Mouse (Mus musculus) midbrain, embryonic 13.5 days (tissue): ENCODE measurements around the gene Olfr543. TPM values are rescaled to one million over a fixed set of nuclear protein-coding genes. Genes with fewer than 3 reads are reported as not detected.
"Not testable (repeated sequence)": the region's sequence is repeated elsewhere in the genome, so short reads cannot be mapped to it uniquely, and the experiment has no call there.

Experiments
- ATAC-seq: fragments of 200-750 bp; cut with Nextera tagmentation; 2 replicates; pipeline ENCODE4 v1.8.0; 2017; ENCODE audit warnings: mild to moderate bottlenecking, moderate TSS enrichment, moderate library complexity
- H3K27ac ChIP-seq: fragments of 300-500 bp; sonication (generic); 2 replicates; pipeline ENCODE4 v1.5.1; 2015; ENCODE audit warnings: inconsistent platforms, mild to moderate bottlenecking, moderate library complexity
- H3K27me3 ChIP-seq: fragments of 300-500 bp; sonication (generic); 2 replicates; pipeline ENCODE4 v1.6.1; 2015; ENCODE audit warnings: mild to moderate bottlenecking, inconsistent platforms
- H3K36me3 ChIP-seq: fragments of 300-500 bp; sonication (generic); 2 replicates; pipeline ENCODE4 v1.6.1; 2015; ENCODE audit warnings: mild to moderate bottlenecking, inconsistent platforms
- H3K4me1 ChIP-seq: fragments of 300-500 bp; sonication (generic); replicated peaks from 2 replicates; pipeline ENCODE4 v1.6.1; 2015; ENCODE audit warnings: inconsistent platforms
- H3K4me2 ChIP-seq: fragments of 300-500 bp; sonication (generic); replicated peaks from 2 replicates; pipeline ENCODE4 v1.6.1; 2015; ENCODE audit warnings: moderate library complexity, mild to moderate bottlenecking, inconsistent platforms
- H3K4me3 ChIP-seq: fragments of 300-500 bp; sonication (generic); replicated peaks from 2 replicates; pipeline ENCODE4 v1.5.1; 2015; ENCODE audit warnings: mild to moderate bottlenecking, inconsistent platforms
- H3K9ac ChIP-seq: fragments of 300-500 bp; sonication (generic); replicated peaks from 2 replicates; pipeline ENCODE4 v1.6.1; 2015; ENCODE audit warnings: mild to moderate bottlenecking, inconsistent platforms
- H3K9me3 ChIP-seq: fragments of 300-500 bp; sonication (generic); 2 replicates; pipeline ENCODE4 v1.6.1; 2016; ENCODE audit warnings: mild to moderate bottlenecking, inconsistent platforms
- WGBS: fragments of 180-500 bp; shearing (Covaris S2); methylation state at CpG from one replicate; pipeline ENCODE4 v1.1.7; 2015; 5-methylcytosine and 5-hydroxymethylcytosine counted together
- polyA plus RNA-seq: library from polyadenylated mRNA; unstranded; fragments of >200 nt; fragmentation: Nextera tagmentation; extraction: Ambion mirVana; gene quantifications from 2 replicates; pipeline ENCODE4 v1.2.1, GENCODE M21; 2015

The Olfr543 gene
- polyA plus RNA-seq, 1 experiment from 2014 or later, result 0.55 TPM

DNA sequence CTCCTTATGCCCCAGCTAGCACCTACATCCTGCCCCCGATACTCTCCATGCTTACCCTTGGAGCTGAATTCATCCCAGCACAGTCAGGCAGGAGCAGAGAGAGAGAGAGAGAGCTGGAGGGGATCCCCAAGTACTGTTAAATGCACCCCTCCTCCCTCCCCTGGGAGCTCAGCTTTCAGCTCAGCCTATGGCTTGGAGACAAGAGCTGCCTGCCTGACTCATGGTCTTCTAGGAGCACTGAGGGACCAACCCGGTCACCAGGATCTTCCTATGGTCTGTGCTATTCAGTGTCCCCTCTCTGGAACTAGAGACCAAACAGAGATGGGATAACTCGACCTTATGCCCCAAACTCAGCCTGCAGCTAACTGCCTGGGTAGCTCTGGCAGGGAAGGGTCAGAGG is 18.0 kb upstream of the Olfr543 start, which contains the start of gene Olfr545:
Gene Olfr545, minus strand, starts transcription at position 101 of the 400 bp plus-strand sequence.
- no peak within 1 kb of the TSS for H3K4me2 ChIP-seq
- H3K9me3 ChIP-seq, result no peaks in the 10 kb centered on the region
- H3K4me3 ChIP-seq, result no peak within 1 kb of the TSS
- no peak within 1 kb of the TSS for H3K27ac ChIP-seq
- no peaks in the 10 kb centered on the region for H3K4me1 ChIP-seq
- H3K36me3 ChIP-seq, result no peaks in the 10 kb centered on the region
- no peak within 1 kb of the TSS for H3K9ac ChIP-seq
- H3K27me3 ChIP-seq, result no peaks in the 10 kb centered on the region
- WGBS, result 64% methylated on average over 3 of the region's 3 CpGs
- no peak for ATAC-seq

DNA sequence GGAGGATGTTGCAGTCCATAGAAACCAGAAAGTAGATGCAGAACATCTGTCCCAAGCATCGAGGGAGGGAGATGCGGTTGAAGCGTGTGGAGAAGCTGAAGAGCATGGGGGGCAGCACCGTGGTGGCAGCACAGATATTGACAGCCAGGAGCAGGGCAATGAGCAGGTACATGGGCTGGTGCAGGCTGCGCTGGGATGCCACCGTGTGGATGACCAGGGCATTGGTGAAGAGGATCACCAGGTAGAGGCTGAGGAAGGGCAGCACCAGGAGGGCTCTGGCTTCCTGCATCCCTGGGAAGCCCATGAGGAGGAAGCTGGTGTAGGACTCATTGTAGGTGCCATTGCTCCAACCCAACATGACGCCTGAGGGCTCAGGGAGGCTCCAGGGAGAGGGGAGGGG is 12.9 kb upstream of the Olfr543 start:
- H3K27ac ChIP-seq, H3K9ac ChIP-seq, H3K4me2 ChIP-seq, H3K36me3 ChIP-seq, H3K4me1 ChIP-seq, H3K27me3 ChIP-seq, H3K9me3 ChIP-seq, ATAC-seq, H3K4me3 ChIP-seq: not testable (repeated sequence)
- 54% methylated on average over 7 of the region's 7 CpGs for WGBS

DNA sequence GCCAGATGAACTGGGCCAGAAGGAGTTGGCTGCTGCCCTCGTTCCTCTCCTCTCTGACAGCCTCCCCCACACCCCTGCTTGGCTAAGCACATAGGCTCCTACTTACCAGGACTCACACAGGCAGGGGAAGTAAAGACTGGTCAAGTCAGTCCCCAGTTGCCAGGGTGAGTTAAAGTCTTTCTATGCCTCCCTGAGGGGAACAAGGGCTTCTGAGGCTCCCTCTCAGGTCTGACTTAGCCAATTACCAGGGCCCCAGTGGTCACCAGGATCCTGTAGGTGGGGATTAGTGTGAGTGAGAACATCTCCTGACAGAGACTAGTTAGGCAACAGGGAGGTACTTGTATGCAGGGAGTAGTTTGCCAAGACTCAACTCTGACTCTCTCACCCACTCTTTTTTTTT is 6.7 kb upstream of the Olfr543 start, which contains the start of gene Olfr544:
Gene Olfr544, minus strand, starts transcription at position 153 of the 400 bp plus-strand sequence.
- no peaks in the 10 kb centered on the region for H3K4me1 ChIP-seq
- WGBS, result 42% methylated on average over 1 of the region's 1 CpGs
- no peak for ATAC-seq

DNA sequence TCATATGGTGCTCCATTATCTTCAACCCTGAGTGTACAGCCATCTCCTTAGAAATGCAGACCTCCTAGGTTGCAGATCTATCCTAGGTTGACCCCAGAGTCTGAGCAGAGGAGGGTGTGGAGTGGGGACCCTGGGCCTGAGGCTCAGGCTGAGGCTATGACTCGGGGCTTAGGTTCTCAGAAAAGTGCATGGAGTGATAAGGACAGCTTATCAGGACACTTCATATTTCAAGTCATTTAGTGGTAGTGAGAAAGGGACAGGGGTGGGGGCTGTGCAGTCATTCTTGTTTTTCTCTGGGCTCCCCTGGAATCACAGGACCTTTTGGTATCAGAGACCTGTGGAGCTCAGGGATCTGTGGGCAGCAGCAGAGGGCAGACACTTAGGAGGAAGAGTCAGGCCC is 4.6 kb upstream of the Olfr543 start:
- 86% methylated on average over 1 of the region's 1 CpGs for WGBS
- Histone ChIP-seq H3K9ac (no peak overlapping the region), H3K27me3 (no peaks in the 10 kb centered on the region), H3K4me1 (no peaks in the 10 kb centered on the region), H3K4me2 (no peak overlapping the region), H3K9me3 (no peaks in the 10 kb centered on the region), H3K36me3 (no peaks in the 10 kb centered on the region; the same call in 1 of the 2 replicates), H3K27ac (no peak overlapping the region), H3K4me3 (no peak overlapping the region)
- ATAC-seq, result no peak

More for the DNA sequence above, 6.7 kb upstream of the Olfr543 start, which contains the start of gene Olfr544:
- H3K36me3 ChIP-seq, result no peaks in the 10 kb centered on the region
- H3K9me3 ChIP-seq, result no peaks in the 10 kb centered on the region
- H3K4me3 ChIP-seq, result no peak within 1 kb of the TSS
- H3K27me3 ChIP-seq, result no peaks in the 10 kb centered on the region
- H3K4me2 ChIP-seq, result no peak within 1 kb of the TSS
- H3K27ac ChIP-seq, result no peak within 1 kb of the TSS
- H3K9ac ChIP-seq, result no peak within 1 kb of the TSS

DNA sequence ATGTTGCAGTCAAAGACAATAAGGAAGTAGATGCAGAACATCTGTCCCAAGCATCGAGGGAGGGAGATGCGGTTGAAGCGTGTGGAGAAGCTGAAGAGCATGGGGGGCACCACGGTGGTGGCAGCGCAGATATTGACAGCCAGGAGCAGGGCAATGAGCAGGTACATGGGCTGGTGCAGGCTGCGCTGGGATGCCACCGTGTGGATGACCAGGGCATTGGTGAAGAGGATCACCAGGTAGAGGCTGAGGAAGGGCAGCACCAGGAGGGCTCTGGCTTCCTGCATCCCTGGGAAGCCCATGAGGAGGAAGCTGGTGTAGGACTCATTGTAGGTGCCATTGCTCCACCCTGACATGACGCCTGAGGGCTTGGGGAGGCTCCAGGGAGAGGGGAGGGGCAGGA is 3.3 kb upstream of the Olfr543 start:
- H3K36me3 ChIP-seq, H3K4me3 ChIP-seq, H3K27me3 ChIP-seq, H3K9ac ChIP-seq, H3K27ac ChIP-seq, H3K4me2 ChIP-seq, H3K9me3 ChIP-seq, H3K4me1 ChIP-seq, ATAC-seq: not testable (repeated sequence)
- WGBS, result 72% methylated on average over 8 of the region's 8 CpGs

DNA sequence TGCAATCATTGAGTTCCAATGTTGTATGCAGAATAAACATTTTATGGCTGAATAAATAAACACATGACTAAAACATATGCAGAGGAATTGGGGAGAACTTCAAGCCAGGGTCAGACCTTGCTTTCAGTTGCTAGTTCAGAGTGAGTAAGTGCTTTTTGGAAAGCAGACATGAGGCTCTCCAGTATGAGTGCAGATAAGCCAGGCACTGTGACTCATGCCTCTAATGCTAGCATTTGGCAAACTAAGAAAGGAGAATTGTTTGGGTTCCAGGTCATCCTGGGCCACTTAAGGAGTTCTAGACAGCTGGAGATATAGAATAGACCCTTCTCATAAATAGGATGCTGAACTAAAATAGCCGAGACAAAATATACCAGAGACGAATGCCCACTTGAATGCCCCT is 2.2 kb upstream of the Olfr543 start:
- Histone ChIP-seq H3K27ac (no peak overlapping the region), H3K27me3 (no peaks in the 10 kb centered on the region), H3K4me2 (no peak overlapping the region), H3K36me3 (no peaks in the 10 kb centered on the region; the same call in 1 of the 2 replicates), H3K4me1 (no peaks in the 10 kb centered on the region), H3K9me3 (no peaks in the 10 kb centered on the region), H3K4me3 (no peak overlapping the region), H3K9ac (no peak overlapping the region)
- 92% methylated on average over 2 of the region's 2 CpGs for WGBS
- no peak for ATAC-seq

DNA sequence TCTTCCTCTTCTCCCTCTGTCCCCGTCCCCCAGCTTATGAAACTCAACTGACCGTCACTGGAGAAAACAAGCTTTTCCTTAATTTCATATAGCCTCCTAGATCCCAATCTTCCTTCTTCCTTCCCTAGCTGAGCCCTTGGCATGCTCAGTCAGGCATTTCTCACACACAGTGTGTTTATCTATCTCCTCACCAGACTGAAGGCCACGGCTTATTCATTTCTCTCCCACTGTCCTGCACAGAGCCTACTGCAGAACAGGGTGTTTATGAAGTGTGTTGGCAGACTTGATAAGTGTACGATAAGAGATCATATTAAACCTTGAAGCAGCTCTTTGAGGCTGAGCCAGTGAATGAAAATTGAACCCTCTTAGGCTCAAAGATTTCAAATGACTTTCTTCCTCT is 658 bp downstream of the Olfr543 start:
- H3K4me2 ChIP-seq, result no peak overlapping the region
- no peak overlapping the region for H3K9ac ChIP-seq
- no peaks in the 10 kb centered on the region; the same call in none of the 2 replicates for H3K36me3 ChIP-seq
- H3K4me3 ChIP-seq, result no peak overlapping the region
- H3K27me3 ChIP-seq, result no peaks in the 10 kb centered on the region
- no peaks in the 10 kb centered on the region for H3K4me1 ChIP-seq
- H3K9me3 ChIP-seq, result no peaks in the 10 kb centered on the region
- no peak for ATAC-seq
- H3K27ac ChIP-seq, result no peak overlapping the region
- WGBS, result 93% methylated on average over 4 of the region's 4 CpGs

DNA sequence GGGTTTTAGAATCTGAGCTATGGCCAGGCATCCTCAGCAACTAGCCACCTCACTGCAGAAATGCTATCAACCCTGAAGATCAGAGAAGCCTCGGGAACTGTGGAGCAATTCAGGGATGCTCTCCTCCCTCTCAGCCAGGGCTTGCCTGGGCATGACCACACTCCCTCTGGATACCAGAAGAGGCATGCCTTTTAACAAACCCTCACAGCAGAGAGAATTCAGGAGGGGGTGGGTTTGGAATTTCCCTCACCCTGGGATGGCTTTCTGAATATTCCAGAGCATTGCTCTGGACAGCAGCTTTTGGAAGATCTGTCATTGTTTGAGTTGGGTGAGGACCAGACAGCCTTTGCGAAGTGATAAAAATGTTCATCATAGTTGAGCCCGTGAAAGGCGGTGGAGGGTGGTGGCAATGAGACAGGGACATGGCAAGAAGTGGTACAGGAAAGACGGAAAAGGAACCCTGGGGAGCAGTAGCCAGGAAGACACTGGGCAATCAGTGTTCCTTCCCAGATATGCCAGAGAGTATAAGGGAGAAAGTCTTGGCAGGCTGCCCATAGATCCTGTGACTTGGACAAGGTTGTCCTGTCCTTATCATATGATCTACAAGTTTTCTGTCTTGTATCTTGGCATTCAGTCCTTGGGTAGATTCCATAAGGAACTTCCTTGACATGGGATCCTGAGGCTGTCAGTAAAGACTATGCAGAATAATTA is 2.0 kb downstream of the Olfr543 start:
- no peak for ATAC-seq
- 87% methylated on average over 5 of the region's 5 CpGs for WGBS
- Histone ChIP-seq H3K36me3 (no peaks in the 10 kb centered on the region; the same call in none of the 2 replicates), H3K27ac (no peak overlapping the region), H3K4me3 (no peak overlapping the region), H3K27me3 (no peaks in the 10 kb centered on the region), H3K9me3 (no peaks in the 10 kb centered on the region), H3K4me2 (no peak overlapping the region), H3K9ac (no peak overlapping the region), H3K4me1 (no peaks in the 10 kb centered on the region)

DNA sequence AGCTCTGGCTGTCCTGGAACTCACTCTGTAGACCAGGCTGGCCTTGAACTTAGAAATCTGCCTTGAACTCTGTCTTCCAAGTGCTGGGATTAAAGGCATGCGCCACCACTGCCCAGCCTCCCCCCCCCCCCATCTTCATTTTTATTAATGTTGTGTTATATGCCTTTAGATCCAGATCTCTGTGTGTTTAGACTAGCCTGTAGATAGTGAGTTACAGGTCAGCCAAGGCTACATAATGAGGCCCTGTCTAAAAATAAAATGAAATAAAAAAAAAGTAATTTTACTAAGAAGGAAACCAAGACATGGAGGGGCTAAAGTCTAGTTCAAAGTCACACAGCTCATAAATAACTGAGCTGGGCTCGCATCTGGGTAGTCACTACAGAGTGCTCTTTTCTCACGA is 2.6 kb downstream of the Olfr543 start:
- H3K9me3 ChIP-seq, result no peaks in the 10 kb centered on the region
- H3K36me3 ChIP-seq, result no peaks in the 10 kb centered on the region; the same call in none of the 2 replicates
- ATAC-seq, result no peak
- H3K9ac ChIP-seq, result no peak overlapping the region
- no peak overlapping the region for H3K4me2 ChIP-seq
- H3K27ac ChIP-seq, result no peak overlapping the region
- no peak overlapping the region for H3K4me3 ChIP-seq
- WGBS, result 90% methylated on average over 3 of the region's 3 CpGs
- no peaks in the 10 kb centered on the region for H3K27me3 ChIP-seq
- H3K4me1 ChIP-seq, result no peaks in the 10 kb centered on the region

DNA sequence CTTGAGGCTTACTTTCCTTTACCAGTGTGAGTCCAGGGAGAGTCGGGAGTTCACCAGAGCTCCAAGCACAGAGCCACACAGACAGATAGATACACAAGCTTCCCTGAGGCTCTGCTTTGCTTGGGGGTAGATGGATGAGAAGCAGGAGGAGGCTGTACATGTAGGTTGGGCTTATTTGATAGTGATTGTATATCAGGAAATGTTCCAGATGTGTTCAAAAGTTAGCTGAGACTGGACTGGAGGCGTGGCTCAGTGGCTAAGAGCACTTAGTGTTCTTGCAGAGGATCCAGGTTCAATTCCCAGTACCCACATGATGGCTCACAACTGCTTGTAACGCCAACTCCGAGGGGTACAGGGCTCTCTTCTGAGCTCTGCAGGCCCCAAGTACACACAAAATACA is 3.1 kb downstream of the Olfr543 start:
- Histone ChIP-seq H3K36me3 (no peaks in the 10 kb centered on the region; the same call in none of the 2 replicates), H3K9me3 (no peaks in the 10 kb centered on the region), H3K4me2 (no peak overlapping the region), H3K4me3 (no peak overlapping the region), H3K9ac (no peak overlapping the region), H3K27ac (no peak overlapping the region), H3K27me3 (no peaks in the 10 kb centered on the region), H3K4me1 (no peaks in the 10 kb centered on the region)
- 92% methylated on average over 4 of the region's 4 CpGs for WGBS
- no peak for ATAC-seq

DNA sequence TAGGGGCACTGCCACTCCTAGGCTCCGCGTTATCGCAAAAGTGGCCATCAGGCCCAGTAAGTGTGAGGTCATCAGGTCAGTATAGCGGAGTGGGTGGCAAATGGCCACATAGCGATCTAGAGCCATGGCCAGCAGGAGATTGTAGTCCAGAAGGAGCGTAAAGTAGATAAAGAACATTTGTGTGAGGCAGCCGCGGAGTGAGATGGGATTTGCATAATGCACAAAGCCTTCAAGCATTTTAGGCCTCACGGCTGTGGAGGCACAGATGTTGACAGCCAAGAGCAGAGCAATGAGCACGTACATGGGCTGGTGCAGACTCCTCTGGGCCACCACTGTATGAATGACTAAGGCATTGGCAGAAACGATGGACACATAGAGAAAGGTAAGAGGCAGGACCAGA is 4.1 kb downstream of the Olfr543 start:
- Histone ChIP-seq H3K9me3 (no peaks in the 10 kb centered on the region), H3K9ac (no peak overlapping the region), H3K4me1 (no peaks in the 10 kb centered on the region), H3K4me2 (no peak overlapping the region), H3K27ac (no peak overlapping the region), H3K36me3 (no peaks in the 10 kb centered on the region; the same call in 1 of the 2 replicates), H3K27me3 (no peaks in the 10 kb centered on the region), H3K4me3 (no peak overlapping the region)
- no peak for ATAC-seq
- 68% methylated on average over 11 of the region's 11 CpGs for WGBS

DNA sequence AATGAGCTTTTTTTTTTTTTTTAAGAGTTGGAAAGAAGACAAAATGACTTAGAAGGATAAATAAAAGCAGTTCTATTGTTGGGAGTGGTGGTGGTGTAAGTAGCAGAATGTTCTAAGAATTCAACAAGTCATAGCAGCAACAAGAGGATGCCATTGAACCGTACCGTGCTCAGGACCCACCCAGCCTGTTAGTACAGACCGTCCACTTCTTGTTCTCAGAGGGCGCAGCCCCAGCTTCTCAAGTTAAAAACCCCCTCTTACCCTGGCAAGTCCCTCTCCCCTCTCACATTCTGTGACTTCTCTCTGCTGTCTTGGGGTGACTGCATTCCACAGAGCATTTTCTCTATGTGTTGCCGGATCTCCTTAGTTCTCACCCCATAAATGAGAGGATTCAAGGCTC is 4.9 kb downstream of the Olfr543 start:
- H3K9ac ChIP-seq, result no peak overlapping the region
- H3K27ac ChIP-seq, result no peak overlapping the region
- ATAC-seq, result no peak
- H3K4me3 ChIP-seq, result no peak overlapping the region
- WGBS, result 98% methylated on average over 5 of the region's 5 CpGs
- H3K9me3 ChIP-seq, result no peaks in the 10 kb centered on the region
- H3K4me2 ChIP-seq, result no peak overlapping the region
- no peaks in the 10 kb centered on the region; the same call in 1 of the 2 replicates for H3K36me3 ChIP-seq
- no peaks in the 10 kb centered on the region for H3K4me1 ChIP-seq
- H3K27me3 ChIP-seq, result no peaks in the 10 kb centered on the region

DNA sequence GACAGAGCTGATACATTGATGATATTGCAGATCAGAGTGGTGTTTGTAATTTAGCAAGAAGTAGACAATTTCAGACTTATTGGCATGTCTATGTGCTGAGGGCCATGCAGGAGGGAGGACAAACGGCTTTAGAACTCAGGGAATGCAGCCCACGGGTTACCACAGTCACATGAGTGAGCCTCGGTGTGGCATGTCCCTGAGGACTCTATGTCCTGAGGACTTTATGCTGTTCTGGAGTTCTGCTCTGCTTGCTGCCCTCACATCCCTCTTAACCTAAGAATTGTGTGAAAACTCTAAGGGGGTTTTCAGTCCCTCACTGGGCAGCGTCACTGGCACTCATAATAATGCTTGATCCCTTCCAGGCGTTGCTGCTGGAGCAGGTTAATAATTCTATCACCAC is 8.8 kb downstream of the Olfr543 start:
- no peaks in the 10 kb centered on the region for H3K4me1 ChIP-seq
- no peak overlapping the region for H3K4me3 ChIP-seq
- no peak overlapping the region for H3K9ac ChIP-seq
- peaks cover 21% of the 10 kb centered on the region for H3K36me3 ChIP-seq
- ATAC-seq, result no peak
- WGBS, result 80% methylated on average over 5 of the region's 5 CpGs
- no peaks in the 10 kb centered on the region for H3K9me3 ChIP-seq
- no peaks in the 10 kb centered on the region for H3K27me3 ChIP-seq
- no peak overlapping the region for H3K4me2 ChIP-seq
- no peak overlapping the region for H3K27ac ChIP-seq
